Mouse (Mus musculus) forebrain, embryonic 11.5 days (tissue): ENCODE data around the gene Acadvl. TPM values are rescaled to one million over a fixed set of nuclear protein-coding genes. Genes with fewer than 3 reads are reported as not detected.

Experiments
- ATAC-seq: fragments of 200-750 bp; cut with Nextera tagmentation; replicated peaks from 2 replicates; pipeline ENCODE4 v1.8.0; 2017; ENCODE audit warnings: moderate TSS enrichment; ENCODE audit not compliant: low FRiP score
- DNase-seq: peaks from one replicate; pipeline ENCODE4 v3.0.0-alpha.2; 2017; ENCODE audit warnings: low spot score
- H3K27ac ChIP-seq: fragments of 300-500 bp; sonication (generic); 2 replicates; pipeline ENCODE4 v1.5.1; 2014; ENCODE audit warnings: low read depth, low read length
- H3K27me3 ChIP-seq: fragments of 300-500 bp; sonication (generic); 2 replicates; pipeline ENCODE4 v1.6.1; 2014; ENCODE audit warnings: mild to moderate bottlenecking, low read length, mixed read lengths; ENCODE audit not compliant: control insufficient read depth, insufficient read depth
- H3K36me3 ChIP-seq: fragments of 300-500 bp; sonication (generic); 2 replicates; pipeline ENCODE4 v1.6.1; 2014; ENCODE audit warnings: mild to moderate bottlenecking, low read length, moderate library complexity, mixed read lengths; ENCODE audit not compliant: control insufficient read depth, insufficient read depth
- H3K4me1 ChIP-seq: fragments of 300-500 bp; sonication (generic); replicated peaks from 2 replicates; pipeline ENCODE4 v1.6.1; 2014; ENCODE audit warnings: low read length, mixed read lengths; ENCODE audit not compliant: control insufficient read depth, insufficient read depth
- H3K4me2 ChIP-seq: fragments of 300-500 bp; sonication (generic); 2 replicates; pipeline ENCODE4 v1.6.1; 2014; ENCODE audit warnings: low read depth, mild to moderate bottlenecking, low read length, moderate library complexity, mixed read lengths; ENCODE audit not compliant: severe bottlenecking
- H3K4me3 ChIP-seq: fragments of 300-500 bp; sonication (generic); 2 replicates; pipeline ENCODE4 v1.5.1; 2014; ENCODE audit warnings: low read depth, low read length
- H3K9ac ChIP-seq: fragments of 300-500 bp; sonication (generic); 2 replicates; pipeline ENCODE4 v1.6.1; 2014; ENCODE audit warnings: low read length
- H3K9me3 ChIP-seq: fragments of 300-500 bp; sonication (generic); 2 replicates; pipeline ENCODE4 v1.6.1; 2016; ENCODE audit warnings: low read length, mixed read lengths; ENCODE audit not compliant: control insufficient read depth
- WGBS: fragments of 180-500 bp; shearing (Covaris S2); extraction: QIAGEN DNeasy Blood & Tissue Kit; methylation state at CpG from one replicate; pipeline ENCODE4 v1.1.7; 2014; 5-methylcytosine and 5-hydroxymethylcytosine counted together
- polyA plus RNA-seq: library from polyadenylated mRNA; unstranded; fragments of >200 nt; fragmentation: Nextera tagmentation; extraction: Ambion mirVana; gene quantifications from 2 replicates; pipeline ENCODE4 v1.2.1, GENCODE M21; 2014

The Acadvl gene
- polyA plus RNA-seq, 1 experiment from 2014 or later, result 44.0 TPM

GRCm38 (mm10) chr11:69989949-69990348, 25.3 kb downstream of the Acadvl start:
- Histone ChIP-seq H3K4me3 (no peak overlapping the region), H3K9ac (no peak overlapping the region), H3K9me3 (no peaks in the 10 kb centered on the region), H3K27me3 (no peaks in the 10 kb centered on the region), H3K27ac (no peak overlapping the region), H3K4me2 (no peak overlapping the region), H3K4me1 (peaks cover 5% of the 10 kb centered on the region; the same call in 1 of the 2 replicates), H3K36me3 (peaks cover 12% of the 10 kb centered on the region; the same call in 1 of the 2 replicates)
- 87% methylated on average over 8 of the region's 8 CpGs for WGBS
- no peak for ATAC-seq
- no peak for DNase-seq

GRCm38 (mm10) chr11:69984431-69984830, 30.8 kb downstream of the Acadvl start:
- 91% methylated on average over 8 of the region's 8 CpGs for WGBS
- Histone ChIP-seq H3K4me3 (no peak overlapping the region), H3K9ac (no peak overlapping the region), H3K27ac (no peak overlapping the region), H3K4me2 (no peak overlapping the region), H3K27me3 (no peaks in the 10 kb centered on the region), H3K9me3 (no peaks in the 10 kb centered on the region), H3K4me1 (peaks cover 15% of the 10 kb centered on the region), H3K36me3 (peaks cover 6% of the 10 kb centered on the region; the same call in 1 of the 2 replicates)
- DNase-seq (no peak), ATAC-seq (no peak)

- H3K4me1 ChIP-seq, result peaks cover 16% of the 10 kb centered on the region
- H3K9me3 ChIP-seq, result no peaks in the 10 kb centered on the region
- 86% methylated on average over 4 of the region's 4 CpGs for WGBS
- H3K27ac ChIP-seq, result no peak overlapping the region
- DNase-seq, result no peak
- H3K4me2 ChIP-seq, result no peak overlapping the region
- ATAC-seq, result no peak
- H3K9ac ChIP-seq, result no peak overlapping the region
- no peaks in the 10 kb centered on the region for H3K27me3 ChIP-seq
- no peak overlapping the region for H3K4me3 ChIP-seq
- peaks cover 3% of the 10 kb centered on the region; the same call in 1 of the 2 replicates for H3K36me3 ChIP-seq
Measured at GRCm38 (mm10) chr11:69983377-69983776, 31.8 kb downstream of the Acadvl start.

- Histone ChIP-seq H3K4me3 (peak overlapping the region; percentile 89; the same call in 1 of the 2 replicates), H3K4me2 (peak overlapping the region; percentile 93; the same call in 1 of the 2 replicates), H3K9me3 (no peaks in the 10 kb centered on the region), H3K9ac (peak overlapping the region; percentile 91), H3K27ac (no peak overlapping the region), H3K4me1 (peaks cover 16% of the 10 kb centered on the region), H3K27me3 (no peaks in the 10 kb centered on the region), H3K36me3 (peaks cover 3% of the 10 kb centered on the region; the same call in 1 of the 2 replicates)
- DNase-seq (no peak), ATAC-seq (no peak)
- 38% methylated on average over 5 of the region's 5 CpGs for WGBS
Measured at GRCm38 (mm10) chr11:69982877-69983276, 32.3 kb downstream of the Acadvl start.

- Histone ChIP-seq H3K9me3 (no peaks in the 10 kb centered on the region), H3K4me2 (peak within 1 kb of the TSS; percentile 93), H3K27ac (peak within 1 kb of the TSS; percentile 99), H3K9ac (peak within 1 kb of the TSS; percentile 91), H3K36me3 (peaks cover 3% of the 10 kb centered on the region), H3K4me3 (peak within 1 kb of the TSS; percentile 89), H3K4me1 (peaks cover 16% of the 10 kb centered on the region), H3K27me3 (no peaks in the 10 kb centered on the region)
- DNase-seq (no peak), ATAC-seq (no peak)
- 57% methylated on average over 8 of the region's 8 CpGs for WGBS
Measured at GRCm38 (mm10) chr11:69982225-69982624, 33.0 kb downstream of the Acadvl start, which contains the start of gene Elp5. TSS of gene Elp5 (minus strand) at chr11:69982517.

GRCm38 (mm10) chr11:69981141-69981762, 34.0 kb downstream of the Acadvl start, which contains the start of gene Ctdnep1:
TSS of gene Ctdnep1 (plus strand) at chr11:69981156.
- DNase-seq, result no peak
- peak; percentile 72 for ATAC-seq
- under 1% methylated on average over 34 of the region's 43 CpGs for WGBS
- H3K9me3 ChIP-seq, result no peaks in the 10 kb centered on the region
- peaks cover 3% of the 10 kb centered on the region for H3K36me3 ChIP-seq
- H3K4me2 ChIP-seq, result peak within 1 kb of the TSS; percentile 93
- peaks cover 16% of the 10 kb centered on the region for H3K4me1 ChIP-seq
- peak within 1 kb of the TSS; percentile 99 for H3K27ac ChIP-seq
- H3K9ac ChIP-seq, result peak within 1 kb of the TSS; percentile 91
- peak within 1 kb of the TSS; percentile 89 for H3K4me3 ChIP-seq
- H3K27me3 ChIP-seq, result no peaks in the 10 kb centered on the region

GRCm38 (mm10) chr11:69980196-69981140, 34.7 kb downstream of the Acadvl start:
- ATAC-seq (peak; percentile 93), DNase-seq (peak; percentile 99)
- Histone ChIP-seq H3K27me3 (no peaks in the 10 kb centered on the region), H3K9me3 (no peaks in the 10 kb centered on the region), H3K4me2 (peak overlapping the region; percentile 93), H3K4me3 (peak overlapping the region; percentile 89), H3K36me3 (peaks cover 3% of the 10 kb centered on the region), H3K4me1 (peaks cover 16% of the 10 kb centered on the region), H3K9ac (peak overlapping the region; percentile 91), H3K27ac (peak overlapping the region; percentile 99)
- under 1% methylated on average over 50 of the region's 60 CpGs for WGBS

GRCm38 (mm10) chr11:69979827-69980195, 35.4 kb downstream of the Acadvl start:
- H3K36me3 ChIP-seq, result peaks cover 5% of the 10 kb centered on the region
- 5% methylated on average over 16 of the region's 16 CpGs for WGBS

More at GRCm38 (mm10) chr11:69979827-69980195, 35.4 kb downstream of the Acadvl start:
- H3K9me3 ChIP-seq, result no peaks in the 10 kb centered on the region
- H3K27ac ChIP-seq, result peak overlapping the region; percentile 99
- H3K4me2 ChIP-seq, result peak overlapping the region; percentile 93
- H3K4me1 ChIP-seq, result peaks cover 16% of the 10 kb centered on the region
- DNase-seq, result no peak
- H3K4me3 ChIP-seq, result peak overlapping the region; percentile 89
- no peak for ATAC-seq
- no peaks in the 10 kb centered on the region for H3K27me3 ChIP-seq
- peak overlapping the region; percentile 91 for H3K9ac ChIP-seq
